Mouse (Mus musculus) heart, embryonic 12.5 days (tissue): ENCODE results near the gene Mgat4c. TPM values are rescaled to one million over a fixed set of nuclear protein-coding genes. Genes with fewer than 3 reads are reported as not detected.
"Not testable (repeated sequence)": the region's sequence is repeated elsewhere in the genome, so short reads cannot be mapped to it uniquely, and the experiment has no call there.

Source experiments
- ATAC-seq: fragments of 200-750 bp; cut with Nextera tagmentation; 2 replicates; pipeline ENCODE4 v1.8.0; 2017; ENCODE audit warnings: moderate TSS enrichment, moderate library complexity; ENCODE audit not compliant: insufficient number of reproducible peaks, low FRiP score
- H3K27ac ChIP-seq: fragments of 300-500 bp; sonication (generic); 2 replicates; pipeline ENCODE4 v1.5.1; 2016; ENCODE audit warnings: mild to moderate bottlenecking, moderate library complexity; ENCODE audit not compliant: poor library complexity, severe bottlenecking
- H3K27me3 ChIP-seq: fragments of 300-500 bp; sonication (generic); replicated peaks from 2 replicates; pipeline ENCODE4 v1.6.1; 2016; ENCODE audit warnings: mild to moderate bottlenecking, moderate library complexity
- H3K36me3 ChIP-seq: fragments of 300-500 bp; sonication (generic); 2 replicates; pipeline ENCODE4 v1.6.1; 2016; ENCODE audit warnings: mild to moderate bottlenecking, moderate library complexity
- H3K4me1 ChIP-seq: fragments of 300-500 bp; sonication (generic); replicated peaks from 2 replicates; pipeline ENCODE4 v1.6.1; 2016; ENCODE audit warnings: mild to moderate bottlenecking
- H3K4me2 ChIP-seq: fragments of 300-500 bp; sonication (generic); 2 replicates; pipeline ENCODE4 v1.6.1; 2016; ENCODE audit warnings: mild to moderate bottlenecking, moderate library complexity
- H3K4me3 ChIP-seq: fragments of 300-500 bp; sonication (generic); 2 replicates; pipeline ENCODE4 v1.5.1; 2016; ENCODE audit warnings: mild to moderate bottlenecking
- H3K9ac ChIP-seq: fragments of 300-500 bp; sonication (generic); 2 replicates; pipeline ENCODE4 v1.6.1; 2016; ENCODE audit warnings: mild to moderate bottlenecking, moderate library complexity
- H3K9me3 ChIP-seq: fragments of 300-500 bp; sonication (generic); replicated peaks from 2 replicates; pipeline ENCODE4 v1.6.1; 2016; ENCODE audit warnings: mild to moderate bottlenecking, moderate library complexity
- WGBS: fragments of 180-500 bp; shearing (Covaris S2); methylation state at CpG from one replicate; pipeline ENCODE4 v1.1.7; 2016; 5-methylcytosine and 5-hydroxymethylcytosine counted together
- microRNA-seq: library from miRNA; unstranded; fragments of <30 nt; microRNA quantifications from one replicate; pipeline ENCODE4, GENCODE M21; 2017
- polyA plus RNA-seq: library from polyadenylated mRNA; unstranded; fragments of >200 nt; fragmentation: Nextera tagmentation; extraction: Ambion mirVana; gene quantifications from 2 replicates; pipeline ENCODE4 v1.2.1, GENCODE M21; 2016

The Mgat4c gene
- polyA plus RNA-seq, 1 experiment from 2014 or later, result 0.06 TPM

DNA sequence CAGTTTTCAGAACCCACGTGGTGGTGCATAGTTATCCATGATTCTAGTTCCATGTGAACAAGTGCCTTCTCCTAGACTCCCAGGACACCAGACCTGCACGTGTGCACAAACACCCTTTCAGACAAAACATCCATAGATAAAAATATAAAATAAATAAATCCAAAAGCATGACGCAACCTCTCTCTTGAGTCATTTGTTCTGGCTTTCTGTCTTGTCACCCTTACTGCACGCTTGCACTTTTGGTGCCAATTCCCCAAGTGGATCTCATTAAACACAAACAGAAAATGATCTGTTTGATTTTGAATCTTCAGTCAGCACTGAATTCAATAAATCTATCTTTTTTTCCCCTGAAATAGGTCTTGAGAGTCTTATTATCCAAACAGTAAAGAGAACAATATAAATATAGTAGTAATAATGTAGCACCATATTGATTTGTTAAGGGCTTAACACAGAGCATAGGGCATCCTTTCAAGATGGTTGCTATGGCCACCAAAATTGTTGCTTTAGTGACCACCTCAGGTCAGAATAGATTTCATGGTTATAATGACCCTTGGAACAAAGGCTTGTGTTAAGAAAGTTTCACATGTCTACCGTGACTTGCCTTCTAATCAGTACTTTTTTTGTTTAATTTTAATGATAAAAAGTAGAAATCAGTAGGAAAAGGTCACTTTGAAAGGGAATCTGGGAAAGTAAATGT is 684.5 kb downstream of the Mgat4c start:
- 71% methylated on average over 5 of the region's 5 CpGs for WGBS
- Histone ChIP-seq H3K36me3 (no peaks in the 10 kb centered on the region), H3K4me3 (no peak overlapping the region)

DNA sequence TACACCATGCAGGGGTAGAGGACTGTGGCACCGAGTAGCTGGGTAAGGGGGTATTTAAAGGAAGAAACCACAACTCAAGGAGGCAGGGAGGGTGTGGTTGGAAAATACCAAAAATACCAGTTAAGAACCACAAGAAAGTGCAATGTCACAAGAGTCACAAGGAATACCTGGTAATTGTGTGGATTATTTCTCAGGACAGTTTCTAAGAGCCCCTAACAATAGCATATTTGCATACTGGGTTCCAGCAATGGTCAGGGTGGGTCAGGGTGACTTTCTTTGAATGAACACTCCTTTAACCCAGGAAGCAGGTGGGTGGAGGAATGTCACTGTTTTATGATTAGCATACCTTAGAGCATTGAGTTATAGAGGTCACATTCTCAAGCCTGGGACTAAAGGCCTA is 689.3 kb downstream of the Mgat4c start:
- Histone ChIP-seq H3K4me3 (no peak overlapping the region), H3K36me3 (no peaks in the 10 kb centered on the region), H3K4me2 (no peak overlapping the region), H3K9ac (no peak overlapping the region), H3K27me3 (no peaks in the 10 kb centered on the region), H3K4me1 (no peaks in the 10 kb centered on the region), H3K9me3 (no peaks in the 10 kb centered on the region), H3K27ac (no peak overlapping the region)
- 83% methylated on average over 1 of the region's 1 CpGs for WGBS
- ATAC-seq, result no peak

More for the DNA sequence above, 684.5 kb downstream of the Mgat4c start:
- ATAC-seq, result no peak
- no peak overlapping the region for H3K9ac ChIP-seq
- H3K4me2 ChIP-seq, result no peak overlapping the region
- no peaks in the 10 kb centered on the region for H3K4me1 ChIP-seq
- no peaks in the 10 kb centered on the region for H3K27me3 ChIP-seq
- no peak overlapping the region for H3K27ac ChIP-seq
- no peaks in the 10 kb centered on the region for H3K9me3 ChIP-seq

GRCm38 (mm10) chr10:102372111-102372510 is 690.8 kb downstream of the Mgat4c start:
- Histone ChIP-seq H3K27me3 (no peaks in the 10 kb centered on the region), H3K9me3 (no peaks in the 10 kb centered on the region), H3K27ac (no peak overlapping the region), H3K4me2 (no peak overlapping the region), H3K4me1 (no peaks in the 10 kb centered on the region), H3K9ac (no peak overlapping the region), H3K4me3 (no peak overlapping the region), H3K36me3 (no peaks in the 10 kb centered on the region)
- ATAC-seq, result no peak

GRCm38 (mm10) chr10:102374061-102374460 is 692.8 kb downstream of the Mgat4c start:
- no peak overlapping the region for H3K4me2 ChIP-seq
- no peaks in the 10 kb centered on the region for H3K4me1 ChIP-seq
- no peaks in the 10 kb centered on the region for H3K27me3 ChIP-seq
- no peak overlapping the region for H3K9ac ChIP-seq
- ATAC-seq, result no peak
- H3K4me3 ChIP-seq, result no peak overlapping the region
- WGBS, result 78% methylated on average over 4 of the region's 4 CpGs
- H3K27ac ChIP-seq, result no peak overlapping the region
- H3K9me3 ChIP-seq, result no peaks in the 10 kb centered on the region
- H3K36me3 ChIP-seq, result no peaks in the 10 kb centered on the region

- no peaks in the 10 kb centered on the region for H3K36me3 ChIP-seq
Observed at GRCm38 (mm10) chr10:102377377-102377776, 696.1 kb downstream of the Mgat4c start.

GRCm38 (mm10) chr10:102389223-102389622 is 707.9 kb downstream of the Mgat4c start:
- Histone ChIP-seq H3K4me2 (no peak overlapping the region), H3K27me3 (no peaks in the 10 kb centered on the region), H3K9me3 (no peaks in the 10 kb centered on the region), H3K36me3 (no peaks in the 10 kb centered on the region), H3K9ac (no peak overlapping the region), H3K4me1 (no peaks in the 10 kb centered on the region), H3K27ac (no peak overlapping the region), H3K4me3 (no peak overlapping the region)
- 84% methylated on average over 1 of the region's 1 CpGs for WGBS
- ATAC-seq, result no peak

More at GRCm38 (mm10) chr10:102377377-102377776, 696.1 kb downstream of the Mgat4c start:
- H3K27me3 ChIP-seq, result no peaks in the 10 kb centered on the region
- H3K9me3 ChIP-seq, result no peaks in the 10 kb centered on the region
- 72% methylated on average over 4 of the region's 4 CpGs for WGBS
- H3K27ac ChIP-seq, result no peak overlapping the region
- H3K4me1 ChIP-seq, result no peaks in the 10 kb centered on the region
- no peak for ATAC-seq
- H3K4me2 ChIP-seq, result no peak overlapping the region
- H3K9ac ChIP-seq, result no peak overlapping the region
- H3K4me3 ChIP-seq, result no peak overlapping the region

GRCm38 (mm10) chr10:102417654-102418272 is 736.5 kb downstream of the Mgat4c start:
- Histone ChIP-seq H3K4me2 (no peak overlapping the region), H3K27ac (no peak overlapping the region), H3K4me1 (no peaks in the 10 kb centered on the region), H3K36me3 (no peaks in the 10 kb centered on the region), H3K27me3 (no peaks in the 10 kb centered on the region), H3K9me3 (0 out of 2 replicates have a peak, but pooled peaks cover 3% of the 10 kb centered on the region), H3K9ac (no peak overlapping the region), H3K4me3 (no peak overlapping the region)
- no peak for ATAC-seq
- WGBS, result 69% methylated on average over 2 of the region's 2 CpGs

- not testable (repeated sequence) for H3K9ac ChIP-seq, H3K27me3 ChIP-seq, H3K4me1 ChIP-seq, H3K4me3 ChIP-seq, H3K27ac ChIP-seq, H3K4me2 ChIP-seq, H3K9me3 ChIP-seq, H3K36me3 ChIP-seq
- ATAC-seq, result 0 out of 2 replicates have a peak, but pooled peaks have one; percentile 25
- 4% methylated on average over 7 of the region's 7 CpGs for whole genome bisulfite sequencing
Observed at GRCm38 (mm10) chr10:102435048-102435447, 753.8 kb downstream of the Mgat4c start.

DNA sequence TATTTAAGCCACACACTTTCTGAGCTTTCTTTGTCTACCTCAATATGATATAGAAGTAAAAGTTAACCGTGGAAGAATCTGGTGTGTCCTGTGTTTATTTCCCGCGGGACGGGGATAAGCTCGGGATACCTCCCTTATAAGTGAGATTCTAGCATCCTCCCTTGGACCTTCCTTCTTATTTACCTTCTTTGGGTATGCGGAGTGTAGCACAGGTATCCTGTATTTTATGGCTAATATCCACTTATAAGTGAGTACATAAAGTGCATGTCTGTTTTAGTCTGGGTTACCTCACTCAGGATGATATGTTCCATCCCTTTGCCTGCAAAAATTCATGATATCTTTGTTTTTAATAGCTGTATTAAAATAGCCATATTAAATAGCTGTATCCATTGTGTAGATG is 754.2 kb downstream of the Mgat4c start:
- not testable (repeated sequence) for H3K9ac ChIP-seq, H3K36me3 ChIP-seq, H3K9me3 ChIP-seq, ATAC-seq, H3K27me3 ChIP-seq, H3K27ac ChIP-seq, H3K4me1 ChIP-seq
- 42% methylated on average over 6 of the region's 6 CpGs for WGBS
- H3K4me3 ChIP-seq, result 0 out of 2 replicates have a peak overlapping the region, but pooled peaks have one; percentile 23
- H3K4me2 ChIP-seq, result peak overlapping the region; percentile 43; the same call in 1 of the 2 replicates

Small RNA genes lying within 50 kb of the gene (microRNA-seq; reads per million reads assigned to microRNA genes)
- gene Mir3059, result not detected
